Mouse (Mus musculus): ENCODE measurements around the gene Myh3.
A peak's percentile ranks its signal among the peaks of the same experiment; 100 is the strongest.

The Myh3 gene

DNA sequence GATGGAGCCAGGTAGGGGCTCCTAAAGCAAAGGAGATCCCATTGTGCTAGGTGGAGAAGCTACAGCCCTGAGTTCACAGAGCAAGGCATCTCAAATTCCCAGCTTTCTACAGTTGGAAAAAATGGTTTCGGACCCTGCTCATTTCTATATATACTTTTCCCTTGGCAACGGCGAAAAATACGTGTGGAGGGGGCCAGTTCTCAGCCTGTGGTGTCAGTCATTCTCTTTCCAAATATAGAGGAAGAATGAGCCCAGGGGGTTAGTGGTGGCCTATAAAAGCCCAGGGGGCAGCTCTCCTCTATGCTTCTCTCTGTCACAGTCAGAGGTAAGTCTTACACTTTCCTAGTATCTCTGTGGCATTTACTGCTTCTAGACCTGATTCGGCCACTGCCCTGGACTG, at the start of gene Myh3:
Gene Myh3 (plus strand): TSS at position 301 of the 400 bp plus-strand sequence.
- DNase-seq (ENCODE audit: low spot score) = no peak

DNA sequence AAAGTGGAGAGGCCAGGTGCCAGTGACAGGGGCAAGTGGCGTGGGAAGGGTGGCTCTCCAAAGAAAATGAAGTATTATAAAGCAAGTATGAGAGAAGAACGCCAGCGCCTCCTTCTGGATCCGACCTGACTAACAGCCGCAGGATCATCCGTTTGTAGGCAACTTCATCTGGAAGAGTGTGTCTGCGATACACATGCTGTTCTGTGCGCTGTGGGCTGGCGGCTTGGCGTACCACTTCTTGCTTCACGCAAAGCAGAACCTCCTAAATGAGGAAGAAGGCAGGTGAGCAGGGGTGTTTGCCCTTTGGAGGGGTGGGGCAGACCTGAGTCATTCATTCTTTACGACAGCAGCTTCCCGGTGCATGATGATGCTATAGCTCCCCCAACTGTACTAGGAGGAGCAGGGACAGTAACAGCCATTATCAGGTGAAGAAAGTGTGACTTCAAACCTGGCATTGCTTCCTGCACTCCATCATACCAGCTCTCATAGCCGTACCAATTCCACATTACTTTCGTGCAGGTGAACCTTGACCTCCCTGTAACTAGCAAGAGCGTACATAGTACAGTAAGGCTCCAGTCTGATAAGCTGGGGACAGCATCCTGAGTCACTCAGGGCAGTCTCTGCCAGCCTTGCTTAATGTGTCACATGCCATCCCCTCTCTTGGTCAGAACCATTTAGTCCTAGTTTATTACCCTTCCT, 47.0 kb upstream of the Myh3 start:
- no peak for DNase-seq (ENCODE audit: low spot score)

- DNase-seq (ENCODE audit: low spot score) = no peak
Measured at GRCm38 (mm10) chr11:67031603-67031915, 46.5 kb upstream of the Myh3 start.

- no peak for DNase-seq (ENCODE audit: low spot score)
Measured at GRCm38 (mm10) chr11:67034775-67035485, 43.2 kb upstream of the Myh3 start.

- no peak for DNase-seq (ENCODE audit: low spot score)
Measured at GRCm38 (mm10) chr11:67036229-67036628, 41.9 kb upstream of the Myh3 start.

GRCm38 (mm10) chr11:67036892-67037291, 41.2 kb upstream of the Myh3 start:
- DNase-seq (ENCODE audit: low spot score) = no peak

- DNase-seq (ENCODE audit: low spot score) = no peak
Measured at GRCm38 (mm10) chr11:67039799-67040198, 38.3 kb upstream of the Myh3 start.

DNA sequence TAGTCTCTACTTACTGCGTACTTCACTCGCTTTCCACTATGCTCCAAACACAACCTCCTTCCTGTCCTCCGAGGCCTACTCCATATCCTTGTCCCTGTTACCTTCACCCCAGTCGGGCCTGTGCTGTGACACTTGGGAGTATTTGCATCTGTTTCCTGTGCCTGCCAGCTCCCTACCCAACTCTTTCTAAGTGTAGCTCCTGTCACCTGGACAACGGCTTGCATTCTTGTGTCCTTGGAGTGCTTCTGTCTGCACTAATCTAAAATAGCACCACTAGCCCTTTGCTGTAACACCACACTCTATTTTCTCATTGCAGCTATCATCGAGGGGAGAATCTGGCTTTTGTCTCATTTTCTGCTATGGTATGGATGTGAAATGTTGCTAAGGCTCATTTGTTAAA, 37.6 kb upstream of the Myh3 start:
- no peak for DNase-seq (ENCODE audit: low spot score)

DNA sequence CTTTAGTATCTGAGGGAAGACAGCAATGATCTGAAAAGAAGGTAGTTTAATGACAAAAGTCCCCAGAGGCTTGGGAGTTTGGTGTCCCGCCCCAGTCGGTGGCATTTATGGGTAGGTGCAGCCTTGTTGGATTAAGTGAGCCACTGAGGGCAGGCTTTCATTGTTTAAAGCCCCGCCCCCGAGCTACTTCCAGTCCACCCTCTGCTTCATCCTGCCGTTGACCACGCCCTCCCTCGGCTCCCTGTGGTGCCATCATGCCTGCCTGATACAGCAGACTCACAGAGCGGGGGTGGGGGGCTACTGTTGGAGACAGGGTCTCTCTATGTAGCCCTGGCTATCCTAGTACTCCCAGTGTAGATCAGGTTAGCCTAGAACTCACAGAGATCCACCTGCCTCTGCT, 35.1 kb upstream of the Myh3 start:
- no peak for DNase-seq (ENCODE audit: low spot score)

DNA sequence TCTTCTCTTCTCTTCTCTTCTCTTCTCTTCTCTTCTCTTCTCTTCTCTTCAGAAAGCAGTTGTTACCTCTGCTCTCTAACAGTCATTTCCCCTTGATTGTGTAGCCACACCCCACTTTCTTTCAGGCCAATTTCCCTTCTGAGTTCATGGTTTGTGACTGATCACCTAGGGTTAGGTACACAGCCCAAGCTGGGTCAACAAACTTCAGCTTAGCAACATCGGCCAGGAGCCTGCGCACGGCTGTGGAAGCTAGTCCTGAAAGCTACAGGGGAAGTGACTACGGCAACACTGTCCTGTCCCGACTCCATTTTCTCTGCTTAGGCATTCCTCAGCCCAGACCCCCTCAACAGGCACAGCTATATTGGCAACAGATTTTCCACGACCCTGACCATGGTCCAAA, 33.1 kb upstream of the Myh3 start:
- no peak for DNase-seq (ENCODE audit: low spot score)

DNA sequence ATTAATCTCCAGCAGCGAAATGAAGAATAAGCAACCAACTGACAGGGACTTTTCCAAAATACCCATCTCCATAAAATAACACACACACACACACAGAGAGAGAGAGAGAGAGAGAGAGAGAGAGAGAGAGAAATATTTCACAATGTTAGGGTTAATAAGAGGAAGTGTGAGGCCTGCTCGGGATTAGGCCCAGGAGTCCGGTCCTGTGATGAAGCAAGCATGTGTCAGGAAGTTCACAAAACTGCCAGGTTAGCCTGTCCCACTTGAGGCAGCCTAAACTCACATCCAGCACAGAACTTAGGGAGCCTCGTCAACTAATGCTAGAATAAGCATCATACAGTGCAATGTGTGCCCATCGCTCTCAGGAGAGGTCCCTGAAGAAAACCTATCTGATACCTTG, 30.9 kb upstream of the Myh3 start:
- no peak for DNase-seq (ENCODE audit: low spot score)

GRCm38 (mm10) chr11:67048496-67048895, 29.6 kb upstream of the Myh3 start:
- no peak for DNase-seq (ENCODE audit: low spot score)

GRCm38 (mm10) chr11:67049256-67049655, 28.8 kb upstream of the Myh3 start:
- DNase-seq (ENCODE audit: low spot score) = no peak

DNA sequence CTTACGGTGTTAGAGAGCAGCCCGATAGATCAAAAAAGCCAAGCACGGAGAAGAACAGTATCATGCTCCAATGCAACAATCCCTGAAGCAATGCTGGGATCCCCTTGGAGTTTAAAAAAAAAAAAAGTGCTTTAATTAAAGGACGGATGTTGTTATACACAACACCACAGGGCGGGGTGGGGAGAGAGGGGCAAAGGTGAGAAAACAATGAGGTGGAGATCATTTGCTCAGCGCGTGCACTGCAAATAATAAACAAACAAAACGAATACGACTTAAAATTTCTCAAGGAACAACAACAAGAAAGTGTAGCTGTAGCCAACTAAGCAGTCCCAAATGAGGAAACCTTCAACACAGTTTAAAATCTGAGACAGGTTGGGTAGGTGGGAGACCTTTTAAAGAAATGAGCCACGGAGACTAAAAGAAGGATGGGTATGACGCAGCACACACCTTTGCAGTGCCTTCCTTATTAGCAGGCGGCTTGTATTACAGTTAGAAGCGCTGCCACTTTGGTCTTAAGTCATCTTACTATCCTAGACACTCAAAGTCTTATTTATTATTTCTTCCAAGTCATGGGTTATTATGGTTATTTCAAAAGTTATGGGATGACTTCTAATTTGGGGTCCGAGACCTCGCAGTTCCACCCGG, 26.3 kb upstream of the Myh3 start:
- no peak for DNase-seq (ENCODE audit: low spot score)

DNA sequence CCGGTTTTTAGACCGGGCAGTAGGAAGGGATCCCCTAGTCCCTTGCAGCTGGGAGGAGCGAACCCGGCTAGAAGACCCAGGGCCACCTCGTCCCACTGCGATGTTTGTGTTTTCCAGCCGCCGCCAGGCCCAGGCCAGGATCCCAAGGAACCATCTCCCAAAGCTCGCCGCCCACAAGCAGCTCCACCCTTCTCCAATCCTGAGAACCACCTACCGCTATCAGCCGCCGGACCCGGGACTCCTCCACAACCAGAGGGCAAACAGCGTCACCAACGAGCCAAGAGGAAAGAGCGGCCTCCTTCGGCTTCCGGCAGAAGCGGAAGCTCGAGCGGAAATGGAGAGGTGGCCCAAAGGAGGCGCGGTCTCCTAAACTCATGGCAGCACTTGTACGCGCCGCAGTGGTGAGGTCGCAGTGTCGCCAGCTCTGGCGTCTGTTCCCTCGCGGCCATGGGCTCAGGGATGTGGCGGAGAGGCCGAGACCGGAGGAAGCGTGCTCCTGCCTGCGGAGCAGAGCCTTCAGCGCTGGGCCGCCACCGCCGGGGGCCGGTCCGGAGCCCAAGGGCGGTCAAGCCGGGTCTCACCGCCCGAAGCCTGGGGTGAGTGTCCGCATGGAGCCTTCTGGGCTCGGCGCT, 25.7 kb upstream of the Myh3 start, which contains the start of the genes Adprm and Sco1:
Gene Adprm (minus strand): TSS at position 274 of the 632 bp plus-strand sequence.
Gene Sco1 (plus strand): TSS at position 350 of the 632 bp plus-strand sequence.
- peak; percentile 83 for DNase-seq (ENCODE audit: low spot score)

DNA sequence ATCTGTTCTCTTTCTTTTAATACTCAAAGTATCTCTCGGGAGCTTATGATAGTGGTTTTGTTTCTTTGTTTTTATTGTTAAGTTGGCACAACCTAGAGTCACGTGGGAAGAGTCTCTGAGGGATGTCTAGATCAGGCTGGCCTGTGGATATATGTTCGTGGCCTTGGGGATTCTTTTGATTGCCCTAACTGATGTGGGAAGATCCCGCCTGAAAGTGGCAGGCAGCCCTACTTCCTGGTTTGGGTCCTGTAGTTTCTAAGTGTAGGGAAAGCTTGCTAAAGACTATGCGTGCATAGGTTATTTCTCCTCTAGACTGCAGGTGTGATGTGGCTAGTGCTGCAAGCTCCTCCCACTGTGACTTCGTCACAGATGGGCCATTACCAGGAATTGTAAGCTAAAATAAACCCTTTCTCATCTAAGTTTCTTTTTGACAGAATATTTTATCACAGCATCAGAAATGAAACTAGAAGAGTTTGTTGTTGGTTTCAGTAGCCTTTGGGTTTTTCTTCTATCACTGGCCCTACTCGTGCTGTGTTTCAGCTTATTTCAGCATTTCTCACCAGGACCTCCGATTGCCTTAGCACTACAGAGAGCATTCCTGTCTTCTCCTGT, 23.2 kb upstream of the Myh3 start:
- no peak for DNase-seq (ENCODE audit: low spot score)

GRCm38 (mm10) chr11:67061311-67061710, 16.8 kb upstream of the Myh3 start:
- no peak for DNase-seq (ENCODE audit: low spot score)

DNA sequence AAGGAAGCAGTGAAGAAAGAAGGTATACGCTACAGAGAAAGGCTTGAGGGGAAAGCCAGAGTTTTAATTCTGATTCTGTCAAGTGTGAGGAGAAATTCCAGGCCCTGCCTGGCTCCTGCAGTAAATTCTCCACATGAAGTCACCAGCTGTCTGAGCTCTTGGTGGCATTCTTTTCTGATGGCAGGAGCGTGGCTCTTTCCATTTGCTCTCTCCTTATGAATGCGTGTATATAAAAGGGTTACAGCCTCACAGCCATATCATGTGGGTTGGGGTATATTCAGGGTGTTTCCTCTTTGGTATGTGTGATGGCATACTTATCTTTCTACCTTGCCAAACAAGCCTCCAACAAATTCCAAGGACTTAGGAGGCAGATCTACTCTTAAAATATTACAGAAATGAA, 15.4 kb upstream of the Myh3 start:
- no peak for DNase-seq (ENCODE audit: low spot score)

GRCm38 (mm10) chr11:67067741-67068140, 10.4 kb upstream of the Myh3 start:
- no peak for DNase-seq (ENCODE audit: low spot score)

DNA sequence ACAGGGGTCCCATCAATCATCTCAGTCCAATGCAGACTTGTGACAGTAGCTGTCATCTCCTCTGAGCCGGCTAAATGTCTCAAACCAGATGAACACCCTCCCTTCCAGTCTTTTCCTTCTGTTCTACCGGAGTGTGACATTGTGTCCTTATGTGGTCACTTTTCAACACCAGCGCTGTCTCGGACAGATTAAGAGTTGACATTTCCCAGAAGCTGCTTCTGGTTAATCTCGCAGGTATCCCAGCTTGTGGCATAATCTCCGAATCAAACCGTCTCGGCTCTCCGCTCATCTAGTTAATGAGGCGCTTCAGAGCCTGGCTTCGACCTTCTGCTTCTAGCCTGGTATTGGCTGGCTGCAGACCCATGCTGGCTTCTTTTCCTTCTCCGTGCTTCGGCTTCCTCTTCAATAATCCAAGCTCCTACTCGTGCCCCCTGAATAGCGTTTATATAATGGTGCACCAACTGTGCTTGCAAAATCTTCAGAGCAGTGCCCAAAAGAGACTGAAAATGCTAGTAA, 5.4 kb upstream of the Myh3 start:
- no peak for DNase-seq (ENCODE audit: low spot score)

DNA sequence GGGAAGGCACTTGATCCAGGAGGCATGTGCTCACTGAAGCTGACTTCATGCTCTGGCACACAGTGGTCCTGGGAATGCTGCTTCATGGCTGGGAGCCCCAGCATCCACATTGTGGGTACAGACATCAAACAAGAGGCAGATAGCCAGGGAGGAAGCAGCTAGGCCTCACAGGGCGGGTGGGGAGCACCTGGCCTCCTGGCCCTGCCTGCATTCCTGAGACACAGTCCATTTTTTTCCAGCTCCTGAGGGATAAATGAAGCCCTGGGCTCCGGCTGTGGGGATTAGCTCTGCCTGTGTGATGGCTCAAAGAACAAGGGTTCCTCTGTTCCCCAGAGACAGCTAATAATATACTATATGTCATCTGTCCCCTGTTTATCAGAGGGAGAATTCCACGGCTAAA, 3.1 kb upstream of the Myh3 start:
- no peak for DNase-seq (ENCODE audit: low spot score)

DNA sequence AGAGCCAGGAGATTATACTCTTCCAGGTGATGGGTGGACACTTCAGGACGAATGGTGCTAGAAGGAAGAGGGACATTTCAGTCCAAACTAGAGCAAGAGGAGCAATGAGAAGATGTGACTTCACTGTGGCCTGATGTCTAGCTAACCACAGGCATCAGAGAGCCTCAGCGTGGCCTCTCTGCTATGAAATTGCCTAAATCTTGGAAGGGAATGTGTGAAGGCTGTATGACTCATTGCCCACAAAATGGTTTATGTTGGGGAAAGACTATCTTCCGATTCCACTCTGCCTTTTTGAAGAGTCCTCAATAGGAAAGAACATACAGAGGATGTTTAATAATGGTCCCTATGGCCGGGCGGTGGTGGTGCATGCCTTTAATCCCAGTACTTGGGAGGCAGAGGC, 1.3 kb upstream of the Myh3 start:
- no peak for DNase-seq (ENCODE audit: low spot score)
